Mouse (Mus musculus): ENCODE results near the gene Cap2. TPM values are rescaled to one million over a fixed set of nuclear protein-coding genes. Genes with fewer than 3 reads are reported as not detected.

Gene Cap2
- polyA plus RNA-seq, 1 experiment = 1.3 TPM

GRCm38 (mm10) chr13:46531676-46532075 lies 30.0 kb downstream of the Cap2 start:
- no peaks in the 10 kb centered on the region for H3K36me3 ChIP-seq (ENCODE audit: control insufficient read depth, insufficient read depth, low read length)
- no peaks in the 10 kb centered on the region for H3K27me3 ChIP-seq (ENCODE audit: control insufficient read depth, insufficient read depth, low read length)
- no peaks in the 10 kb centered on the region for H3K4me1 ChIP-seq (ENCODE audit: control insufficient read depth, insufficient read depth, insufficient read length)
- no peak overlapping the region for H3K4me3 ChIP-seq (ENCODE audit: extremely low read depth, insufficient read depth, insufficient read length)
- WGBS = 94% methylated on average over 3 of the region's 3 CpGs
- no peak for DNase-seq (ENCODE audit: low read depth in 1 of 2, low spot score in 2 of 2)
- H3K27ac ChIP-seq (ENCODE audit: insufficient read depth, low read length) = no peak overlapping the region
- no peak for TF ChIP-seq CTCF (IDR thresholded peaks at IDR 0.05; ENCODE audit: extremely low read depth, insufficient read depth, insufficient read length, insufficient replicate concordance)
- TF ChIP-seq POLR2A (IDR thresholded peaks at IDR 0.05; ENCODE audit: low read depth, low read length) = no peak

GRCm38 (mm10) chr13:46532276-46532675 lies 30.6 kb downstream of the Cap2 start:
- Histone ChIP-seq H3K4me1 (ENCODE audit: control insufficient read depth, insufficient read depth, insufficient read length) (no peaks in the 10 kb centered on the region), H3K27ac (ENCODE audit: insufficient read depth, low read length) (no peak overlapping the region), H3K4me3 (ENCODE audit: extremely low read depth, insufficient read depth, insufficient read length) (no peak overlapping the region), H3K36me3 (ENCODE audit: control insufficient read depth, insufficient read depth, low read length) (no peaks in the 10 kb centered on the region), H3K27me3 (ENCODE audit: control insufficient read depth, insufficient read depth, low read length) (no peaks in the 10 kb centered on the region)
- 86% methylated on average over 7 of the region's 7 CpGs for WGBS
- no peak for TF ChIP-seq CTCF (IDR thresholded peaks at IDR 0.05; ENCODE audit: extremely low read depth, insufficient read depth, insufficient read length, insufficient replicate concordance)
- no peak for TF ChIP-seq POLR2A (IDR thresholded peaks at IDR 0.05; ENCODE audit: low read depth, low read length)
- DNase-seq (ENCODE audit: low read depth in 1 of 2, low spot score in 2 of 2) = no peak

- no peak overlapping the region for H3K4me3 ChIP-seq (ENCODE audit: extremely low read depth, insufficient read depth, insufficient read length)
Measured at GRCm38 (mm10) chr13:46533342-46534129, 31.9 kb downstream of the Cap2 start.

GRCm38 (mm10) chr13:46534171-46534968 lies 32.7 kb downstream of the Cap2 start:
- H3K36me3 ChIP-seq (ENCODE audit: control insufficient read depth, insufficient read depth, low read length) = no peaks in the 10 kb centered on the region
- no peaks in the 10 kb centered on the region for H3K27me3 ChIP-seq (ENCODE audit: control insufficient read depth, insufficient read depth, low read length)
- TF ChIP-seq CTCF (IDR thresholded peaks at IDR 0.05; ENCODE audit: extremely low read depth, insufficient read depth, insufficient read length, insufficient replicate concordance) (no peak), POLR2A (IDR thresholded peaks at IDR 0.05; ENCODE audit: low read depth, low read length) (no peak)
- H3K4me3 ChIP-seq (ENCODE audit: extremely low read depth, insufficient read depth, insufficient read length) = no peak overlapping the region
- no peak for DNase-seq (ENCODE audit: low read depth in 1 of 2, low spot score in 2 of 2)
- no peak overlapping the region for H3K27ac ChIP-seq (ENCODE audit: insufficient read depth, low read length)
- no peaks in the 10 kb centered on the region for H3K4me1 ChIP-seq (ENCODE audit: control insufficient read depth, insufficient read depth, insufficient read length)
- 60% methylated on average over 11 of the region's 11 CpGs for whole genome bisulfite sequencing

More at GRCm38 (mm10) chr13:46533342-46534129, 31.9 kb downstream of the Cap2 start:
- DNase-seq (ENCODE audit: low read depth in 1 of 2, low spot score in 2 of 2) = no peak
- Histone ChIP-seq H3K27me3 (ENCODE audit: control insufficient read depth, insufficient read depth, low read length) (no peaks in the 10 kb centered on the region), H3K4me1 (ENCODE audit: control insufficient read depth, insufficient read depth, insufficient read length) (no peaks in the 10 kb centered on the region), H3K27ac (ENCODE audit: insufficient read depth, low read length) (no peak overlapping the region), H3K36me3 (ENCODE audit: control insufficient read depth, insufficient read depth, low read length) (no peaks in the 10 kb centered on the region)
- TF ChIP-seq CTCF (IDR thresholded peaks at IDR 0.05; ENCODE audit: extremely low read depth, insufficient read depth, insufficient read length, insufficient replicate concordance) (no peak), POLR2A (IDR thresholded peaks at IDR 0.05; ENCODE audit: low read depth, low read length) (no peak)
- WGBS = 75% methylated on average over 10 of the region's 10 CpGs

- H3K4me3 ChIP-seq (ENCODE audit: extremely low read depth, insufficient read depth, insufficient read length) = no peak overlapping the region
- H3K36me3 ChIP-seq (ENCODE audit: control insufficient read depth, insufficient read depth, low read length) = no peaks in the 10 kb centered on the region
- H3K27me3 ChIP-seq (ENCODE audit: control insufficient read depth, insufficient read depth, low read length) = no peaks in the 10 kb centered on the region
- 85% methylated on average over 5 of the region's 5 CpGs for WGBS
- DNase-seq (ENCODE audit: low read depth in 1 of 2, low spot score in 2 of 2) = no peak
- no peak for TF ChIP-seq POLR2A (IDR thresholded peaks at IDR 0.05; ENCODE audit: low read depth, low read length)
- TF ChIP-seq CTCF (IDR thresholded peaks at IDR 0.05; ENCODE audit: extremely low read depth, insufficient read depth, insufficient read length, insufficient replicate concordance) = no peak
- no peak overlapping the region for H3K27ac ChIP-seq (ENCODE audit: insufficient read depth, low read length)
- no peaks in the 10 kb centered on the region for H3K4me1 ChIP-seq (ENCODE audit: control insufficient read depth, insufficient read depth, insufficient read length)
Measured at GRCm38 (mm10) chr13:46534969-46535785, 33.5 kb downstream of the Cap2 start.

- H3K4me3 ChIP-seq (ENCODE audit: extremely low read depth, insufficient read depth, insufficient read length) = no peak overlapping the region
- H3K36me3 ChIP-seq (ENCODE audit: control insufficient read depth, insufficient read depth, low read length) = no peaks in the 10 kb centered on the region
- 92% methylated on average over 7 of the region's 7 CpGs for WGBS
- no peaks in the 10 kb centered on the region for H3K27me3 ChIP-seq (ENCODE audit: control insufficient read depth, insufficient read depth, low read length)
- TF ChIP-seq CTCF (IDR thresholded peaks at IDR 0.05; ENCODE audit: extremely low read depth, insufficient read depth, insufficient read length, insufficient replicate concordance) (no peak), POLR2A (IDR thresholded peaks at IDR 0.05; ENCODE audit: low read depth, low read length) (no peak)
- no peak overlapping the region for H3K27ac ChIP-seq (ENCODE audit: insufficient read depth, low read length)
- no peaks in the 10 kb centered on the region for H3K4me1 ChIP-seq (ENCODE audit: control insufficient read depth, insufficient read depth, insufficient read length)
- no peak for DNase-seq (ENCODE audit: low read depth in 1 of 2, low spot score in 2 of 2)
Measured at GRCm38 (mm10) chr13:46539284-46539683, 37.6 kb downstream of the Cap2 start.
